Mouse (Mus musculus) R1 (cell line): Measurements from ENCODE around the gene Fkrp.
A peak's percentile ranks its signal among the peaks of the same experiment; 100 is the strongest.

Experiments
- DNase-seq: peaks from one replicate; pipeline ENCODE4 v3.0.0-alpha.2; 2018; ENCODE audit warnings: low read depth, low spot score

Fkrp gene

DNA sequence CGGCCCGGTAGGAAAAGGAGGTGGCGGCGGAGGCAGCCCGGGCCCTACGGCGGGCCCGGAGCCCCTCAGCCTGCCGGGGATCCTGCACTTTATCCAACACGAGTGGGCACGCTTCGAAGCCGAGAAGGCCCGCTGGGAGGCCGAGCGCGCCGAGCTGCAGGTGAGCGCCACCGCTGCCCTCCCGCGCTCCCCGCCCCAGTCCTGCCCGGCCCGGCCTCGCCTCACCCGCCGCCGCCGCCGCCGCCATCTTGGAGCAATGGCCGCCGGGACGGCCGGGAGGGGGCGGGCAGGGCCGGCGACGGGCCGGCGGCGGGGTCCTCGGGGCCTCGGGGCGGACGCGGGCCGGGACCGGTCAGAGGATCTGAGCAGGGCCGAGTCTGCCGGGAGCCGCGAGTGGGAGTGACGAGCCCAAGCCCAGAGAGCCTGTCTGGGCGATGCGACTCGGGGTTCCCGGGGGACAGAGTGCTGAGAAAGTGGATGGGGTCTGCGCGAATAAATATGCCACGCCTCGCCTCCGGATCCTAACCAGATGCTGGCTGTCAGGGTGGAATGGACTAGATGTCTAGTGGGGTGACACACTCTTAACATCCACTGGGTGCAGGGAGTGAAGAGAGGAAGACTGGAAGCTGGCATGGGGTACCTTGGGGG lies at the start of gene Fkrp:
Gene Fkrp, minus strand, starts transcription at position 258 of the 648 bp plus-strand sequence.
- DNase-seq: peak; percentile 30

DNA sequence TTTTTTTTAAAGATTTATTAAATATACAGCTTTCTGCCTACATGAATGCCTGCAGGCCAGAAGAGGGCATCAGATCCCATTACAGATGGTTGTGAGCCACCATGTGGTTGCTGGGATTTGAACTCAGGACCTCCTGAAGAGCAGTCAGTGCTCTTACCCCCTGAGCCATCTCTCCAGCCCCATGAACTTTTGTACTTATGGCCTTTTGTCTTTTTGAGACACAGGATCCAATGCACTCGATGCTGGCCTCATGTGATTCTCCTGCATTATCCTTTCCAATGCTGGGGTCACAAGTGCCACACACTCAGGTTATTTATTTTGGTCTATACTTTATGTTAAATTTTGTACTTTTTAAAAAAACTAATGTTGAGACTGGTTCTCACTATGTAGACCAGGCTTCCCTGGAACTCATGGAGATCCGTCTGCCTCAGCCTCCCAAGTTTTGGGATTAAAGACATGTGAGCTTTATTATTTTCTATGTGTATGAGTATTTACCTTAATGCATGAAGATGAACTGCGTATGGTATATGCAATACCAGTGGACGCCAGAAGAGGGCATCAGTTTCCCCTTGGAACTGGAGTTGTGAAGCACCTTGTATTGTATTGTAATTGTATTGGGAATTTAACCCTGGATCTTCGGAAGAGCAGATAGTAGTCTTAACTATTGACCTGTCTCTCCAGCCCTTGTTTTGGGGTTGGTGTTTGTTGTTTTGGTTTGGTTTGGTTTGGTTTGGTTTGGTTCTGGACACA lies 43.5 kb upstream of the Fkrp start:
- peak; percentile 82 for DNase-seq

DNA sequence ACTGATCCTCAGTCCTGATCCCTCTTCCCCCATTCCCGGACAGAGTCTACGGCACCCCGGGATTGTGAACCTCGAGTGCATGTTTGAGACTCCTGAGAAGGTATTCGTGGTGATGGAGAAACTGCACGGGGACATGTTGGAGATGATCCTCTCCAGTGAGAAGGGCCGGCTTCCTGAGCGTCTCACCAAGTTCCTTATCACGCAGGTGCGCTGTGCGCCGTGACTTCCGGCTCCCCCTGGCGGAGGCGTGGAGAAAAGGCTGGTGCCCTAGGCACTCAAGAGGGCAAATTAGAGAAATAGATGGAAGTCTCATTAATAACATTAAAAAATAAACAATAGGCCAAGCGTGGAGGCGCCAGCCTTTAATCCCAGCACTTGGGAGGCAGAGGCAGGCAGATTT lies 41.8 kb upstream of the Fkrp start:
- DNase-seq: peak; percentile 74

DNA sequence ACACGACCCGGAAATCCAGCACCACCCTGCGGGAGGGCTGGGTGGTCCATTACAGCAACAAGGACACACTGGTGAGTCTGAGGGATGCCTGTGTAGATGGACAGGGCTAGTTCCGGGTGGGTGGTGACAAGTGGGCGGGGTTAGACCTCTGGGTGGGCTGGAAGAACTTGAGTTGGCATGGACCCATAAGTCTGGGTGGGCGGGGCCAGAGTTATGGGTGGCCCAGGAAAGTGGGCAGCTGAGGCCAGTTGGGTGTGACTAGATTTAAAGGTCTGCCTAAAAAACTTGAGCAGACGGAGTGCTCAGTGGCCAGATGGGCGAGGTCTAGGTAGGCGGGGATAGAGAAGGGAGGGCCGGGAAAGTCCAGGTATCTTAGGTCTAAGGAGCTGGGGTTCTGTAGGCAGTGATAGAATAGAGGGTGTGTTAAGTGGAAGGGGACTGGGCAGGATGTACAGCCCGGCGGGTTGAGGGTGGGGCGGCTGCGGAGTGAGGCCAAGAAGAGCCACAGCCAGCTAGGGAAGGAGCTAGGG lies 36.8 kb upstream of the Fkrp start:
- DNase-seq: no peak

DNA sequence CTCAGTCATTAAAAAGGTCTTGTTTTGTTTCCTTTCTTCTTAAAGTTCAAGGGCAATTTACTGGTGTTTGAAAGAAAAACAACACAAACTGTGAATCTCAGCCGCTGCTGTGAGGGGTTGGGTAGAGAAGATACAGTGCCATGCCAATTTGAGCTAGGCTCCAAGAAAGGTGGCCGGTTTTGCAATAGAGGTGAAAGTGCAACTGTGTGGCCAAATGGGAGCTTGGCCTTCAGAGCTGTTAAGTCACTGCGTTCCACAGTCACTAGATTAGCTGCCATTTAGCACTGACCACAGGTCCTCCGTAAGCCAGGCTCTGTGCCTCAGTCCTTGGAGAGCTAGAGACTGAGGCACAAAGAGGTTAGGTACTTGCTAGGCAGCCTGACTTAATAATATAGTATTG lies 35.1 kb upstream of the Fkrp start:
- no peak for DNase-seq

DNA sequence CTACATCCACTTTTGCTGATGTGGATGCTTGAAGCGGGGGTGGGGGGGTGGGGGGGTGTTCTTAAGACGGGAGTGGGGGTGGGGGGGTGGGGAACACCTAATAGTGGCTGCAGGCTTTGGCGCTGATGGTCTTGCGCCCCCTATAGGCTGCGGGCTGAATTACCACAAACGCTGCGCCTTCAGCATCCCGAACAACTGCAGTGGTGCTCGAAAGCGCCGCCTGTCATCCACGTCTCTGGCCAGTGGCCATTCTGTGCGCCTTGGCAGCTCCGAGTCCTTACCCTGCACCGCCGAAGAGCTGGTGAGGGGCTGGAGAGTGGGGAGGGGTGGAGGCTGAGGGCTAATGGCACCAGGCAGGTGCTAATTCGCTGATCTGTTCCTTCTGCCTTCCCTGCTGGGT lies 32.0 kb upstream of the Fkrp start:
- peak; percentile 73 for DNase-seq

DNA sequence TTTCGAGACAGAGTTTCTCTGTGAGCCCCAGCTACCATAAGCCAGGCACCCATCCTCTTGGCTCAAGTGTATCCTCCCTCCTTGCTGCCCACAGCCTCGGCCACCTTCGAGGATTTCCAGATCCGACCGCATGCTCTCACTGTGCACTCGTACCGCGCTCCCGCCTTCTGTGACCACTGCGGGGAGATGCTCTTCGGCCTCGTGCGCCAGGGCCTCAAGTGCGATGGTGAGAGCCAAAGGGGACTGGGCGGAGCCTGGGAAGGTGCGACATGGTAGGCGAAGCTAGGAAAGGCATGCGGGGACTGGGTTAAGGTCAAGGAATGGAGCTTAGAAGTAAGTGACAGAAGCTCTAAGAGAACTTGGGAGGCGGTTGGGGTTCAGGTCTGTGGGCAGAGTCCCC lies 31.0 kb upstream of the Fkrp start:
- DNase-seq: no peak

DNA sequence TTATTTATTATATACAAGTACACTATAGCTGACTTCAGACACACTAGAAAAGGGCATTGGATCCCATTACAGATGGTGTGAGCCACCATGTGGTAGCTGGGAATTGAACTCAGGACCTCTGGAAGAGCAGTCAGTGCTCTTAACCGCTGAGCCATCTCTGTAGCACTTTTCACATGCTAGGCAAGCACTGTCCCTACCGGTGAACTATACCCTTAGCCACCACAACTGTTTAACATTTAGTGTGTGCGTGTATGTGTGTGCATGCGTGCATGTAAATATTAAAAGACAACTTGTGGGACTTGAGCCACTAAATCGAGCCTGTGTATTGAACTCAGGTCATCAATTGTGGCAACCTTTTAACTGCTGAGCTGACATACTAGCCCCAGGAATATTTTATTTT lies 30.2 kb upstream of the Fkrp start:
- DNase-seq: no peak

DNA sequence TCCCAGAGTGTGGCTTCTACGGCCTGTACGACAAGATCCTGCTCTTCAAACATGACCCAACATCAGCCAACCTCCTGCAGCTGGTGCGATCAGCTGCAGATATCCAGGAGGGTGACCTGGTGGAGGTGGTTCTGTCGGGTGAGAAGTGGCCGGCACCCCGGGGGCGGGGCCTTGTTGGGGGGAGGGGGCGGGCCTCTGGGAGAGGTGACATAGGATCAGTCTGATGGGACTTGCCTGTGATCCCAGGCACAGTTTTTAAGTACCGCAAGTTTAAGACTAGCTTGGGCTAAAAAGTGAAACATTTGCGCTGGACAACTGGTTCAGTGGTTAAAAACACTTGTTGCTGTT lies 29.3 kb upstream of the Fkrp start:
- peak; percentile 37 for DNase-seq

DNA sequence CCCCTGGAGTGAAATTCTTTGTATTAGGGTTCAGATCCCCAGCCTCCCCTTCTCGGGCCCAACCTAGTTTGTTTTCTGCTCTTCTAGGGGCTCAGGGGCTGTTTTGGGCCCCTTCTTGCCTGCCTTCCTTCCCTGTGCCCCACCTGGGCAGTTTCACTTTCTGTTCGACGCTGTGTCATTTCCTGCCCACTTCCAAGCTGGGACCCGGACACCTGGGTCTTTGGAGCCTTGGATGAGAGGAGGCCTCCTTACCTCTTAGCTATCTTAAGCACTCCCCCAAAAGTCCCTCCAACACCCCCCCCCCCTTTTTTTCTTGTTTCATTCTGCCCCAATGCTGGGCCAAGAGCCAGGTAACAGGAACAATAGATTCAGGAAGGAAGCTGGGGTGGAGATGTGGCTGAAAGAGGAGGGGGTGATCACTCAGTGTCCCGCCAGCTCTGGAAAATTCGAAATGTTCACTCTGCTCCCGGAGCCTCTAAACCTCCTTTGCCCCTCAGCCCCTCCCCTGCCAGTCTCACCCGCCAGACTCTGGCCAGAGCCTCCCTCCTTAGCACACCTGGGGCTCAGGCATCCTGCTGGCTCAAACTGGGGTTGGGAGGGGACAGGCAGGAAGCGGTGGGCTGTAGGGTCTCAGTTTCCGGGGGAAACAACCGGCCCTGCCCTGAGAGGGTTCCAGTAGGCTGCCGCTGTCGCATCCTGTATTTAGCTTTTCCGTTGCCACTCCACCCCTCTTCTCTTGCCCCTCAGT lies 28.7 kb upstream of the Fkrp start:
- DNase-seq: no peak

DNA sequence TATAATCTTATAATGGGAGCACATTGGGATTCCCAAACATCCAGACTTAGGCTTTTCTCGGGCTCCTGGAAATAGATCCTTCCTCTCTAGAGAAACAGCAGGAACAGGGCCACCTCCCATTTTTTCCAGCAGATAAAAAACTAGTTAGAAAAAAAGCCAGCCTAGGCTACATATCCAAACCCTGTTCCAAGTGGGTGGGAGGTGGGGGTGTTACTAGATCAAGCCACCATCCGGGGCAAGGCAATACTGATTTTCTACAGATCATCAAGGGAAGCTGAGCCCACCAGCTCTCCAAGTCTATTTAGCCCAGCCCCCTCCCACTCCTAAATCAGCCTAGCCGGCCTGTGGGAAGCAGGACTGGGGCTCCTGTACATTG lies 28.2 kb upstream of the Fkrp start:
- no peak for DNase-seq

DNA sequence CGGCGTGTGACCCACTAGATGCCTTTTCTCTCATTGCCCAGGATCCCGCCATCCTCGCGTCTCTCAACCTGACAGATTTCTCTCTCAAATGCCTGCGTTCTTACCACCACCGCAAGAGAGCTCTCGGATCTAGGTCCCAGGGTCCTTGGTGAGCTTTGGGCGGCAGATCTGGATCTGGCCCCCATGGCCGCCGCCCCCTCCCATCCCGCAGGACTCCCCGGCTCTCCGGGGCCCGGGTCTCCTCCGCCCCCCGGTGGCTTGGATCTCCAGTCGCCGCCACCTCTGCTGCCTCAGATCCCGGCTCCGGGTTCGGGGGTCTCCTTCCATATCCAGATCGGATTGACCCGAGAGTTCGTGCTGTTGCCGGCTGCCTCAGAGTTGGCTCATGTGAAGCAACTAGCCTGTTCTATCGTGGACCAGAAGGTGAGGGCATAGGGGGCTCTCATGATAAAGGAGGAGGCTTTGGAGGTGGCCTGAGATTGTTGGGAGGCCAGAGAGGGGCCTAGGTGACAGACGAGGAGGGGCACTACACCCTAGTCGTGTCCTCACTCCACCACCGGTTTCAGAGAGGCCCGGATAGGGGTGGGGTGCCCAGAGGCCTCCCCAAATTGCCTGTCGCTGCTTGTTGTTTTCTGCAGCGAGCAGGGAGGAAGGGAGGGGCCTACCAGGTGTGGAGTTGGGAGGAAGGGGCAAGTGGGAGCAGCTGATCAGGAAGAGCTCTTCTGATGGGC lies 27.1 kb upstream of the Fkrp start:
- DNase-seq: no peak

DNA sequence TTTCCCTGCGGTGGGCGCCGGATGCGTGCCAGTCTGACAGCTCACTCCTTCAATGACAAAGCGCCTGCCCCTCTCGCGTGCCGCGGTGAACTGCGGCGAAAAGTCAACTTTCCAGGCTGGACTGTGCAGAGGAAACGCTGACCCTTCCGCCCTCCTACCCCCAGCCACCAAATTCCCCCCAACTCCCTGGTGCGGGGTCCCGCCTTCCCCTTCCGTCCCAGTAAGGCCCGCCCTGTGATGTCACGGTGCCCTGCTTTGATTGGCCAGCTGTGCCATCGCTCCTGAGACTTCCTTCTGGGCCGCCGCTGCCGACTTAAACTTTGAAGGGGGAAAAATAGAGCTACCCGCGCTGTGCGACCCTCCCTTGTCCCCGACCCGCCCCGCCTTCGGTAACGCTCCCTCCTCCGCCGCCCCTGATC lies 26.1 kb upstream of the Fkrp start, which contains the start of gene Prkd2:
Gene Prkd2, plus strand, starts transcription at position 258 of the 419 bp plus-strand sequence.
- DNase-seq: peak; percentile 83

DNA sequence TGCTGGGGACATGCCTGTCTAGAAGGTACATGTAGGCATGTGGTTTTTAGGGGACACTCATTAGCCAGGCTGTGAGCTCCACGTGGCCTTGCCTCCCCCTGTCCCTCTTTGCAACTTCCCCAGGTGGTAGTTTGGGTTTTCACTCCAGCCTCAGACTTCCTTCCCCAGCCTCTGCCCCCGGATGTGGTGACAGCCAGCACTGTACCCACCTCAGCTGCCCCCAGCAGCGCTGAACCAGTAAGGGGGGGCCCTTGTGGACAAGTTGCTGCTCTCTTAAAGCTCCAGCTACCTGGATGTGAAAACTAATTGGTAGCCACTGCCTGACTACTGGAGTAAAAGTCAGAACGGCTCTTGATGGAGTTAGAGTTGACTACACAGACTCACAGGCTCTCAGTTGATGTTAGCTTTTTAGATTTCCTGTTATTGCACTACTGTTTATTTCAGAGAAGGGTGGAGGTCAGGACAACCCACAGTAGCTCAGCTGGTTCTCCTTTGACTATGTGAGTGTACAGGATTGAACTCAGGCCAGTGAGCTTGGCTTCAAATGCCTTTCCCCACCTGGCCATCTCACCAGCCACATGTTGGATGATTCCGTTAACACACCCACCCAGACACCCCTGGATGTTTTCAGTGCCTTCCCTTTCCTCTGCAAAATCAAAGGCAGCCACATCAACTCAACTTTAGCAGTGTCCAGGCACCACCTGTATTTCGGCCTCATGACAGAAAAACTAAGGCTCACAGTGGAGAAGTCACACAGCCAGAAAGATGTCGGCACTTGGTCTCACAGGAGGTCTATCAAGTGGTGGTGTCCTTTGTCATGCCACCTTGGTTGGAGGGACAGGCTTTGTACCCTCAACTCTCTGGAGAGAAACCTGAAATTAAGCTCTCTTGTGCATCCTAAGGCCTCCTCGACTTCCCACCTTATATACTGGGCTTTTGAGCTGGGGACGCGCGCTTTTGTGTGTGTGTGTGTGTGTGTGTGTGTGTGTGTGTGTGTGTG lies 25.3 kb upstream of the Fkrp start:
- no peak for DNase-seq

DNA sequence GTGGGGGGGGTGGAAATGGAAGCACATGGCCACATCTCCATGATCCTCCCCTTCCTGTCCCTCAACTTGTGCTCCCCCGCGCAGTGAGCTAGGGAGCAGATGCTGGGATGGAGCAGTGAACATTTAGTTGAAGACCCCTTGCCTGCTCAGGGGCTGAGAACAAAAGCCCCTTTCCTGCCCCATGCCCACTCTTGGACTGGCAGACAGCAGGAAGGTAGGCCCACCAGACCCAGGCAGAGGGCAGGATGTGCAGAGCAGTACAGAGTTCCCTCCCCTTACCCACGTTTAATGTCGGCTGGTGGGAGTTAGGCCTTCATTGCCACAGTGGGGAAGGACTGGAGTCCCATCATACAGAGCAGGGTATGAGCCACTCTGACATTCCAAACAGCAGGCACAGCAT lies 24.5 kb upstream of the Fkrp start:
- no peak for DNase-seq

DNA sequence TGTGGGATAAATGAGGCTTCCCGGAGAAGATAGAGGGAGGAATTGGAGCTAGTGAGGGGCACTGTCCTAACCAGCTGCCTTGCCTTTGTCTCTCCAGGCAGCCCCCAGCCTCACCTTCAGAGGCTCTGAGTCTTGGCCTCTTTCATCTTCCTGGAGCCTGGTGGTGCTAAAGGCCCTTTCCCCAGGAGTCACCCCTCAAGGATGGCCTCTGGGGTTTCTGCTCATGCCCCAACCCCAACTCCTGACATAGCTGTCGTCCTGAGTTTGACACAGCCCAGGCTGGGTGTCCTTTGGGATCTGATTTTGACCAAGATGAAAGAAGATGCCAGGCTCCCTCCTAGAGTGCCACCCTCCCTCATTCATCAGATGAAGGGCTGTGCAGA lies 23.6 kb upstream of the Fkrp start:
- no peak for DNase-seq

DNA sequence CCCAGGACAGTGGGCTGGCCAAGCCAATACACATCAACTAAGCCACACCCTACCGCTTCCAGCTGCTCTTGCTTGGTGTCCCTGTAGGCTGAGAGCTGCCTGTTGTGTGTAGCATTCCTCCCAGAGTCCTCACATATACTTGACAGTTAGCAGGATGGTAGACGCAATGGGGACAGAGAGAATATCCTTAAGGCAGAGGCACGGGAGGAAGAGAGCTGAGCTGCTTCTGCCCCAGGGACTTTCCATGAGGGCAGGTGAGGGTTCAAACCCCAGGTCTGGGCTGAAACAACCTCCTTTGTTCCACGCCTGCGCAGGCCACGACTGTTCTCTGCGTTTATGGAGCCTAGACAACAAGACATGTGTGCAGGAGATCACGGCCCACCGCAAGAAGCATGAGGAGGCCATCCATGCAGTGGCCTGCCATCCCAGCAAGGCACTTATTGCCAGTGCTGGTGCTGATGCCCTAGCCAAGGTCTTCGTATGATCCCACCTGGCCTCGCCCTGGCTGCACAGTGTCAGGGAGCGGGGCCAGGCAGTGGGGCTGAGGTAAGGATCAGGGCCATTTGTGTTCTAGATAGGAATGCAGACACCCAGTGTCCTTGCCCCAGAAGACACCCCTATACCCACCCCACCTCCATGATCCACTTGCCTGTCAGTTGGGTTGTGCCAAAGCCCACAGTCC lies 23.0 kb upstream of the Fkrp start:
- DNase-seq: no peak

DNA sequence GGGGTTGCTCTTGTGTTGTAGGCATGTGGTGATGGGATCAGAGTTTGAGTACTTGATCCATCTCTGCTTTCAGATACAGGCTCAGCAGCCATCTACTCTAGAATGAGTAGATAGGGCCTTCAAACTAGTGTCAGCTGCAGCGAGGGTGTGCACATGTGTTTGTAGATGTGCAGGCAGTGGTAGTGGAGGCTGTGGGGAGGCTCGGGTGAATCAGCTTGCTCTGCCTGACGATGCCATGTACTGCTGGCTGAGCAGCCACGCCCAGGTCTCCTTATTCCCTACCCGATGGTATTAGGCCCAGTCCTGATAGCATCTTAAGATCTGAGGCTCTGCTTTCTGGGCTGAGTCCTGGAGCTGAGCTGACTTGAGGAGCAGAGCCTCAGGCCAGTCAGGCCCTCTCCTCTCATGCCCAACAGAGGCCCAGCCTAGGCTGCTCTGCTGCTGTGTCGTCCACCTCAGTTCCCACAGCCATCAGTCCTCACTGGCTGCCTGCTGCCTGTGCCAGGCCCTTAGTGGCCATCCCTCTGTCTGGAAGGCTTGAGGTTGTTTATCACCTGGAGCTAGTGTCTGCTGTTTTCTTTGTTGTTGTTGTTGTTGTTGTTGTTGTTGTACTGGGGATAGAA lies 22.4 kb upstream of the Fkrp start:
- no peak for DNase-seq

DNA sequence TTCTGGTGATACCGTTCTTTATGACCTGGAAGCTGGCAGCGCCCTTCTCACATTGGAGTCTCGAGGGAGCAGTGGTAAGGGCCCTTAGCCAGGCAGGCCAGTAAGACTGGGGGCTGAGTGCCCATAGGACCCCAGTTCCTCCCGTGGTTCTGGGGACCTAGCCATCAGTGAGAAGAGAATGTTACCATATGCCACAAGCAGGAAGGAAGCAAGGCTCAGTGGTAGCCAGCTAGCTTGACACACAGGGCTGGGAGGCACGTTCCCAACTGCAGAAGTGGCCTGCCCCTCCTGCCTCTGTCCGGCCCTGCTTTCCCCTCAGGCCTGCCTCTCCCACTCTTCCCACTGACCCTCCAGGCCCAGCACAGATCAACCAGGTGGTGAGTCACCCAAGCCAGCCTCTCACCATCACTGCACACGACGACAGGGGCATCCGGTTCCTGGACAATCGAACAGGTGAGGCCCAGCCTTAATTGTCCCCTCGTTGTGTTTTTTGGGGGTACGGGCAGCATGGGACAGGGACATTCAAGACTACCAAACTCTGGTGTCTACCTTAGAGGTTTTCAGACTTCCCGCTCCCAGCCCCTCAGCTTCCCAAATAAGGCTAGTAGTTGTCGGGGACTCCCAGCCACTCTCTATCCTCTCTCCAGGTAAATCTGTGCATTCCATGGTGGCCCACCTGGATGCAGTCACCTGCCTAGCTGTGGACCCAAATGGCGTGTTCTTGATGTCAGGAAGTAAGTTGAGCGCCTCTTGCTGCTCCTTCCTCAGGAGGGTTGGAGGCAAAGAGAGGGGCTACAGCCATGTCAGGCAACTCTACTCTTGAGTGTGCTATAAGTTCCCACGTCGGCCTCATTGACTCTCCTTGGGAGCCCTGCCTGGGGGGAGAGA lies 21.6 kb upstream of the Fkrp start:
- no peak for DNase-seq
